Mouse (Mus musculus) effector memory CD4-positive, alpha-beta T cell, adult 5 months (primary cell): ENCODE data around the gene Shf. TPM values are rescaled to one million over a fixed set of nuclear protein-coding genes. Genes with fewer than 3 reads are reported as not detected.

Experiments
- polyA plus RNA-seq: library from polyadenylated mRNA; unstranded; fragments of 100-300 nt; shearing (Covaris generic); gene quantifications from one replicate; pipeline ENCODE4 v1.2.1, GENCODE M21; 2017

Shf gene
- 2.3 TPM for polyA plus RNA-seq

DNA sequence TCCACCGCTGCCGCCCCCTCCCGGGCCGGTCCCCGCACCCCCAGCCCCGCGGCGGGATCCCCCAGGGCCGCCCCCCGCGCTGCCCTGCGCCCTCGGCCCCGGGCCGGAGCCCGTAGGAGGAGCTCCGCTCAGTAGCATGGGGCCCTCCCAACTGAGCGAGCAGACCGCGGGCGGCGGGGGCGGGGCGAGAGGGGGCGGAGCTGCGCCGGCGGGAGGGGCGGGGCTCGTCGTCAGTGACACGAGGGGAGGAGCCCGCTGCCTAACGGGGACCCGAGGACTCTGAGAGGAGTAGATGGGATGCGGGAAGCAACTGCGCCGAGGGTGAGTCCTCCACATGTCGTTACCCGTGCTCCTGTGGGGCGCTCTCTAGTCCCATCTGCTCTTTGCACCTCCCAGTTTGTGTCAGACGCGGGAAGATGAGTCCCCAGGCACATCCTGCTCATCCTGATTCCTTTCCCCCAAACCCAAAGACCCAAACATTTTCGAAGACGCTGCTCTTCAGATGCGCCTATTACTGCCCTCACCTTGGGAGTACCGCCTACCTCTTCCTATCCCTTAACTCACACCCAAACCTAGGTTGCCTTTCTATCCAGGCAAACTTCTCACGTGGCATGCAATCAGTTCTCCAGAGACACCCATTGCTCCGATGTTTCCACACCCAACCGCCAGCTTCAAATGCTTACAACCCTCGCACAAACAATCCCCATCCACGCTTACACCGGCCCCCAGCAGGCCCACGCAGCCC, at the start of gene Shf:
TSS of gene Shf (minus strand) at position 168 of the 745 bp plus-strand sequence.

DNA sequence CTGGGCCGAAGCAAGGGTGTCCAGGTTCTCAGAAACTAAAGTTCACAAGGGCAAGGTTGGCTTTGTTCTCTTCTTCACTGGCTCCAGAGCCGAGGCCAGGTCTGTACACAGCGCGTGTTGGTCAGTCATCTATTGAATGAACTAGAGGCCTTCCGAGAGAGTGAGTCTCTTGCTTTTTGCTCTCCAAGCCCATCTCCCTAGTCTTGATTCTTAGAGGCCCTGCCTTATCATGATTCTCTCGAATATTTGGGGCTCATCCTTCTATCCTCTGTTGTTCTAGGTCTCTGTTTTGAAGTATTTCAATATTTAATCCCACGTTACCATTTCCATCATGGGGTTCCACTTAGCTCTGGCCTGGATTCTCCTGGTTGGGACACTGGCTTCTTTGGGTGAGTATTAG, 53.6 kb downstream of the Shf start, which contains the start of gene Duox1:
TSS of gene Duox1 (plus strand) at position 301 of the 400 bp plus-strand sequence.

DNA sequence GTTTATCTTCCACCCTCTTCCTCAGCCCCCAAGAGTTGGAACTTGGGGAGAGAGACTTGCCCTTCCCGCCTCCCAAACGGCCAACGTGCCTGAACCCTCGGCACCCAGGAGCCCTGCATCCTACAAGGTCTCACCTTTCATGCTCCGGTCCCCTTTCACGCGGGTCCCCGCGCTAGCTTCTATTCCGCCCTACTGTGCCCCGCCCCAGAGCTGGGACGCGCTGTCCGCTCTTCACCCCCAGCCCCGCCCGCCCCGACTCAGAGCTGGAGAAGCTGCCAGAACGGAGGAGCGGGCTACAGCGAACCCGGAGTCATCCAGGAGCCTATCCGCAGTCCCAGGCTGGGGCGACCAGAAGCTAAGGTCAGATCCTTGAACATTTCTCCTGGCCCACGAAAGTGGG, 55.4 kb downstream of the Shf start, which contains the start of gene Duoxa1:
TSS of gene Duoxa1 (minus strand) at position 195 of the 400 bp plus-strand sequence.

Other genes starting within 250 kb of the Shf start
- gene B2m, start 221.5 kb downstream of the Shf start, polyA plus RNA-seq: 8,303 TPM
- 0.21 TPM for gene Trim69, start 208.5 kb downstream of the Shf start, polyA plus RNA-seq
- not detected for gene Patl2, start 183.0 kb downstream of the Shf start, polyA plus RNA-seq
- not detected for gene Terb2, start 182.9 kb downstream of the Shf start, polyA plus RNA-seq
- gene Sord, start 134.4 kb downstream of the Shf start, polyA plus RNA-seq: 3.3 TPM
- gene Duox2, start 70.7 kb downstream of the Shf start, polyA plus RNA-seq: not detected
- 0.24 TPM for gene Duoxa2, start 70.3 kb downstream of the Shf start, polyA plus RNA-seq
- not detected for gene Duoxa1, start 55.4 kb downstream of the Shf start, polyA plus RNA-seq
- not detected for gene Duox1, start 53.5 kb downstream of the Shf start, polyA plus RNA-seq
- gene Slc28a2, start 57.3 kb upstream of the Shf start, polyA plus RNA-seq: 105 TPM
- 1.6 TPM for gene Gm14085, start 115.8 kb upstream of the Shf start, polyA plus RNA-seq
- not detected for gene Gatm, start 242.1 kb upstream of the Shf start, polyA plus RNA-seq